Mouse (Mus musculus): ENCODE measurements around the gene Rcor2. TPM values are rescaled to one million over a fixed set of nuclear protein-coding genes. Genes with fewer than 3 reads are reported as not detected.

The Rcor2 gene
- polyA plus RNA-seq, 1 experiment from 2014 or later, result 8.4 TPM

DNA sequence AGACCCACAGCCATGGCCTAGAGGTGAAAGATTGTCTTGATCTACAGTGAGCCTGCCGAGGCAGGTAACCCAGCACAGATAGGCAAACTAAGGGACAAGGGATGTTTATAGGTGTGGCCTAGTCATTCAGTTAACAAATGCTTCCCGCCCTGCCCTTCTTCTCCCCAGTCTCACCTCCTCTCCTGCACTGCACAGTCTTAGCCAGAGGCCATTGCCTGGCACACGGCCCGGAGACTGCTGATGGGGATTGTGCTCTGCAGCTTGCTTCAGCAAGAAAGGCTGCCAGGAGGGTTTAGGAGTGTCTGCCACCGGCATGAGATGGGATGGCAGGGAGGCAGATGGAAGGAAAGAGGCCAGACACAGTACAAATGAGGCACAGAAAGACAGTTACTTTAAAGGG lies 9.2 kb upstream of the Rcor2 start:
- no peaks in the 10 kb centered on the region for H3K36me3 ChIP-seq (ENCODE audit: control insufficient read depth, insufficient read depth, low read length)
- H3K4me1 ChIP-seq (ENCODE audit: control insufficient read depth, insufficient read depth, low read length), result no peaks in the 10 kb centered on the region
- no peak overlapping the region for H3K9ac ChIP-seq (replicated peaks; ENCODE audit: low read depth, low read length)
- H3K4me2 ChIP-seq (replicated peaks; ENCODE audit: low read depth, low read length), result no peak overlapping the region
- H3K27me3 ChIP-seq (ENCODE audit: control insufficient read depth, insufficient read depth, low read length), result no peaks in the 10 kb centered on the region
- ATAC-seq (ENCODE audit: insufficient number of reproducible peaks, insufficient read depth, low FRiP score, low read depth), result no peak
- no peak overlapping the region for H3K27ac ChIP-seq (ENCODE audit: low read length)
- 74% methylated on average over 5 of the region's 5 CpGs for WGBS
- no peaks in the 10 kb centered on the region; the same call in 1 of the 2 replicates for H3K9me3 ChIP-seq (ENCODE audit: control insufficient read depth, low read depth, low read length)
- no peak overlapping the region for H3K4me3 ChIP-seq (ENCODE audit: low read depth, low read length)

DNA sequence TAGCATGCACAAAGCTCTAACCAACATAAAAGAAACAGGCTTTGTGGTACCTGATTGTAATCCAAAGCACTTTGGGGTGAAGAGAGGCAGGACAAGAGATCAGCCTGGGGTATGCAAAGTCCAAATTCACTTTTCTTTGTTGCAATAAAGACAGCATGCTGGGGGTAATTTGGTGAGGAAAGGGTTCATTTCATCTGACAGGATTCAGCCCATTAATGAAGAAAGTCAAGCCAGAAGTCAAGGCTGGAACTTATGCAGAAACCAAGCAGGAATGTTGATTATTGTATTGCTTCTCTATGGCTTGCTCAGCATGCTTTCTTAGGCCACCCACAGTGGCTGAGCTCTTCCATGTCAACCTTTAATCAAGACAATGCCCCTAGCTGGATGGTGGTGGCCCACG lies 5.6 kb upstream of the Rcor2 start:
- H3K9me3 ChIP-seq (ENCODE audit: control insufficient read depth, low read depth, low read length), result no peaks in the 10 kb centered on the region; the same call in 1 of the 2 replicates
- H3K27ac ChIP-seq (ENCODE audit: low read length), result no peak overlapping the region
- peaks cover 23% of the 10 kb centered on the region for H3K4me1 ChIP-seq (ENCODE audit: control insufficient read depth, insufficient read depth, low read length)
- H3K36me3 ChIP-seq (ENCODE audit: control insufficient read depth, insufficient read depth, low read length), result no peaks in the 10 kb centered on the region
- no peak overlapping the region for H3K4me2 ChIP-seq (replicated peaks; ENCODE audit: low read depth, low read length)
- no peak overlapping the region for H3K4me3 ChIP-seq (ENCODE audit: low read depth, low read length)
- ATAC-seq (ENCODE audit: insufficient number of reproducible peaks, insufficient read depth, low FRiP score, low read depth), result no peak
- no peak overlapping the region for H3K9ac ChIP-seq (replicated peaks; ENCODE audit: low read depth, low read length)
- WGBS, result 93% methylated on average over 1 of the region's 1 CpGs
- H3K27me3 ChIP-seq (ENCODE audit: control insufficient read depth, insufficient read depth, low read length), result no peaks in the 10 kb centered on the region

- H3K4me1 ChIP-seq (ENCODE audit: control insufficient read depth, insufficient read depth, low read length), result peaks cover 28% of the 10 kb centered on the region
- no peak overlapping the region for H3K4me2 ChIP-seq (replicated peaks; ENCODE audit: low read depth, low read length)
- H3K27me3 ChIP-seq (ENCODE audit: control insufficient read depth, insufficient read depth, low read length), result no peaks in the 10 kb centered on the region
- H3K36me3 ChIP-seq (ENCODE audit: control insufficient read depth, insufficient read depth, low read length), result no peaks in the 10 kb centered on the region
- no peak for ATAC-seq (ENCODE audit: insufficient number of reproducible peaks, insufficient read depth, low FRiP score, low read depth)
- no peaks in the 10 kb centered on the region; the same call in 1 of the 2 replicates for H3K9me3 ChIP-seq (ENCODE audit: control insufficient read depth, low read depth, low read length)
- 98% methylated on average over 3 of the region's 3 CpGs for WGBS
- H3K4me3 ChIP-seq (ENCODE audit: low read depth, low read length), result no peak overlapping the region
- H3K9ac ChIP-seq (replicated peaks; ENCODE audit: low read depth, low read length), result no peak overlapping the region
- H3K27ac ChIP-seq (ENCODE audit: low read length), result no peak overlapping the region
These were observed 5.2 kb upstream of the Rcor2 start for GRCm38 (mm10) chr19:7261964-7262363.

DNA sequence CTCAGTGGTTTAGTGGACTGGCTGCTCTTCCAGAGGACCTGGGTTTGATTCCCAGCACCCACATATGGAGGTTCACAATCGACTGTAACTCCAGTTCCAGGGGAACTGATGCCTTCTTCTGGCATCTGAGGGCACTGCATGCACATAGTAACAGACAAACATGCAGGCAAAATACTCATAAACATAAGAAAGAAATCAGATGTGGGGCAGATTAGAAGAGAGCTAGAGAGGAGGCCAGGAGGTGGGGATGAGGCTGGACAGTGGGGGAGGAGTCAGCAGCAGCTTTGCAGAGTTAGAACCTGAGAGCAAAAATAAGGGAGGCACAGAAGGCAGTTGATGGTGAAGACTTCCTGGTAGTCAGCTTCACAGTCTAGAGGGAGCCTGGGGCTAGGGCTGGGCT lies 4.5 kb upstream of the Rcor2 start:
- no peaks in the 10 kb centered on the region for H3K27me3 ChIP-seq (ENCODE audit: control insufficient read depth, insufficient read depth, low read length)
- H3K4me3 ChIP-seq (ENCODE audit: low read depth, low read length), result no peak overlapping the region
- no peaks in the 10 kb centered on the region for H3K36me3 ChIP-seq (ENCODE audit: control insufficient read depth, insufficient read depth, low read length)
- H3K4me1 ChIP-seq (ENCODE audit: control insufficient read depth, insufficient read depth, low read length), result peaks cover 35% of the 10 kb centered on the region
- H3K9me3 ChIP-seq (ENCODE audit: control insufficient read depth, low read depth, low read length), result no peaks in the 10 kb centered on the region; the same call in 1 of the 2 replicates
- H3K9ac ChIP-seq (replicated peaks; ENCODE audit: low read depth, low read length), result no peak overlapping the region
- no peak for ATAC-seq (ENCODE audit: insufficient number of reproducible peaks, insufficient read depth, low FRiP score, low read depth)
- 83% methylated on average over 1 of the region's 1 CpGs for WGBS
- no peak overlapping the region for H3K27ac ChIP-seq (ENCODE audit: low read length)
- H3K4me2 ChIP-seq (replicated peaks; ENCODE audit: low read depth, low read length), result no peak overlapping the region

- peak overlapping the region; percentile 94; the same call in 1 of the 2 replicates for H3K27ac ChIP-seq (ENCODE audit: low read length)
- no peaks in the 10 kb centered on the region for H3K27me3 ChIP-seq (ENCODE audit: control insufficient read depth, insufficient read depth, low read length)
- H3K9ac ChIP-seq (replicated peaks; ENCODE audit: low read depth, low read length), result no peak overlapping the region
- no peak overlapping the region for H3K4me3 ChIP-seq (ENCODE audit: low read depth, low read length)
- H3K4me2 ChIP-seq (replicated peaks; ENCODE audit: low read depth, low read length), result no peak overlapping the region
- H3K9me3 ChIP-seq (ENCODE audit: control insufficient read depth, low read depth, low read length), result no peaks in the 10 kb centered on the region; the same call in 1 of the 2 replicates
- H3K36me3 ChIP-seq (ENCODE audit: control insufficient read depth, insufficient read depth, low read length), result no peaks in the 10 kb centered on the region
- WGBS, result 13% methylated on average over 9 of the region's 9 CpGs
- H3K4me1 ChIP-seq (ENCODE audit: control insufficient read depth, insufficient read depth, low read length), result peaks cover 39% of the 10 kb centered on the region
- ATAC-seq (ENCODE audit: insufficient number of reproducible peaks, insufficient read depth, low FRiP score, low read depth), result no peak; the same call in 1 of the 2 replicates
These were observed 2.9 kb upstream of the Rcor2 start for GRCm38 (mm10) chr19:7264088-7264765.

GRCm38 (mm10) chr19:7264766-7265331 lies 2.3 kb upstream of the Rcor2 start:
- H3K4me2 ChIP-seq (replicated peaks; ENCODE audit: low read depth, low read length), result no peak overlapping the region
- H3K4me1 ChIP-seq (ENCODE audit: control insufficient read depth, insufficient read depth, low read length), result peaks cover 45% of the 10 kb centered on the region
- H3K9ac ChIP-seq (replicated peaks; ENCODE audit: low read depth, low read length), result no peak overlapping the region

DNA sequence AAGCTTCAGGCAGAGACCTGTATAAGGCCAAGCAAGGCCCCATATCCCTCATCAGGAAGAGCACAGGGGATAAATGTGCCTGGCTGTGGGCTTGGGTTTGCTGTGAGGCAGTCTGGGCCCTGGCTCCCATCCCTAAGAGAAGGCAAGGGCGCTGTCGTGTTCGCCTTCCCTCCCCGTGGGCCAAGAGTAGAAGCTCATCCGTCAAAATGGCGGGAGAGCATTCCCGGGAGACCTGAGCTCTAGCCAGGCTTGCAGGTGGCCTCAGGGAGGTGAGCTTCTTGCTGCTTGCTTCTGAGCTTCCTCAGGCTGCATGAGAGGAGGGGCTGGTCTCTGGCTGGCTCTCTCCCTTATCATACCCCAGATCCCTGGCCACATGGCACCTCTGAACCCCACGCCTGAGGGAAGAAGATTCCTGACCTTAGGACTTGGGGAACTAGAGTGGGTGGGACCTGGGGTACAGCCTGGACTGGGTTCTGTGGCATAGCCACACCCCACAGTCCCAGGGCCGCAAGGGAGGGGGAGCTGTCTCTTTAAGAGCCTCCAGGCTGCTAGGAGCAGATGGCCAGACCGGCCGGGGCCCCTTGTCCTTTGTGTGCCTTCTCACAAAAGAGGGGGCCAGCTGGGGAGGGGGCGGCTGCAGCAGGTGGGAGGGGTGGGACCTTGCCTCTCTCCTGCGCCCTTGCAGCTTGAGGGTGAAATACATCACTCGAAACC lies 1.5 kb upstream of the Rcor2 start:
- H3K27me3 ChIP-seq (ENCODE audit: control insufficient read depth, insufficient read depth, low read length), result no peaks in the 10 kb centered on the region
- ATAC-seq (ENCODE audit: insufficient number of reproducible peaks, insufficient read depth, low FRiP score, low read depth), result peak; percentile 12; the same call in 1 of the 2 replicates
- H3K4me2 ChIP-seq (replicated peaks; ENCODE audit: low read depth, low read length), result peak overlapping the region; percentile 16
- peaks cover 3% of the 10 kb centered on the region; the same call in 1 of the 2 replicates for H3K36me3 ChIP-seq (ENCODE audit: control insufficient read depth, insufficient read depth, low read length)
- H3K27ac ChIP-seq (ENCODE audit: low read length), result peak overlapping the region; percentile 94
- H3K9ac ChIP-seq (replicated peaks; ENCODE audit: low read depth, low read length), result 0 out of 2 replicates have a peak overlapping the region, but pooled peaks have one; percentile 10
- peaks cover 48% of the 10 kb centered on the region for H3K4me1 ChIP-seq (ENCODE audit: control insufficient read depth, insufficient read depth, low read length)
- 16% methylated on average over 14 of the region's 14 CpGs for WGBS
- H3K4me3 ChIP-seq (ENCODE audit: low read depth, low read length), result no peak overlapping the region
- H3K9me3 ChIP-seq (ENCODE audit: control insufficient read depth, low read depth, low read length), result no peaks in the 10 kb centered on the region; the same call in 1 of the 2 replicates

More at GRCm38 (mm10) chr19:7264766-7265331, 2.3 kb upstream of the Rcor2 start:
- Histone ChIP-seq H3K27ac (ENCODE audit: low read length) (peak overlapping the region; percentile 94; the same call in 1 of the 2 replicates), H3K9me3 (ENCODE audit: control insufficient read depth, low read depth, low read length) (no peaks in the 10 kb centered on the region; the same call in 1 of the 2 replicates), H3K4me3 (ENCODE audit: low read depth, low read length) (no peak overlapping the region), H3K36me3 (ENCODE audit: control insufficient read depth, insufficient read depth, low read length) (no peaks in the 10 kb centered on the region), H3K27me3 (ENCODE audit: control insufficient read depth, insufficient read depth, low read length) (no peaks in the 10 kb centered on the region)
- WGBS, result 27% methylated on average over 6 of the region's 6 CpGs
- no peak for ATAC-seq (ENCODE audit: insufficient number of reproducible peaks, insufficient read depth, low FRiP score, low read depth)

DNA sequence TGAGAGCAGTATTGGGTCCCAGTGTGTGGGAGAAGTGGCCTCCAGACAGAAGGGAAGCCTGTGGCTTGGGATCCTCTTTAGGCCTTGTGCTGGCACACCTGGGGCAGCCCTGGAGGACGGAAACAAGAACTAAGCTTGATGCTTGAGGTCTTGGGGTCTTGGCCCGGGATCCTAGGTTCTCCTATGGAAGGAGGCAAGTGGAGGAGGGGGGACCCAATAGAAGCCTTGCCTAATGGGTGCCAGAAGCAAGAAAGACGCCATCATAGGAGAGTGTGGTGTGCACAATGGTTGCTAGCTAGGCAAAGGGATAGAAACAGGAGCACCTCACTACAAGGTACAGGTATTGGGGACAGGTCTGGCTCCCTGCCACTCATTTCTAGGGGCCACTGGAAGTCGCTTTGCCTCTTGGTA lies 699 bp upstream of the Rcor2 start:
- Histone ChIP-seq H3K36me3 (ENCODE audit: control insufficient read depth, insufficient read depth, low read length) (peaks cover 4% of the 10 kb centered on the region), H3K4me1 (ENCODE audit: control insufficient read depth, insufficient read depth, low read length) (peaks cover 48% of the 10 kb centered on the region), H3K27ac (ENCODE audit: low read length) (peak overlapping the region; percentile 94), H3K4me3 (ENCODE audit: low read depth, low read length) (no peak overlapping the region), H3K27me3 (ENCODE audit: control insufficient read depth, insufficient read depth, low read length) (no peaks in the 10 kb centered on the region), H3K9ac (replicated peaks; ENCODE audit: low read depth, low read length) (peak overlapping the region; percentile 10; the same call in 1 of the 2 replicates), H3K9me3 (ENCODE audit: control insufficient read depth, low read depth, low read length) (no peaks in the 10 kb centered on the region; the same call in 1 of the 2 replicates), H3K4me2 (replicated peaks; ENCODE audit: low read depth, low read length) (peak overlapping the region; percentile 16; the same call in 1 of the 2 replicates)
- WGBS, result 49% methylated on average over 4 of the region's 4 CpGs
- no peak for ATAC-seq (ENCODE audit: insufficient number of reproducible peaks, insufficient read depth, low FRiP score, low read depth)

Data from stomach, embryonic 14.5 days (tissue).